Mouse (Mus musculus): ENCODE measurements at regions not wholly inside any gene's neighbourhood (a gene's known extent, or its start where the extent isn't known, plus 50 kb on each side); places are given as distances from the start of the nearest gene placed in this dataset.

DNA sequence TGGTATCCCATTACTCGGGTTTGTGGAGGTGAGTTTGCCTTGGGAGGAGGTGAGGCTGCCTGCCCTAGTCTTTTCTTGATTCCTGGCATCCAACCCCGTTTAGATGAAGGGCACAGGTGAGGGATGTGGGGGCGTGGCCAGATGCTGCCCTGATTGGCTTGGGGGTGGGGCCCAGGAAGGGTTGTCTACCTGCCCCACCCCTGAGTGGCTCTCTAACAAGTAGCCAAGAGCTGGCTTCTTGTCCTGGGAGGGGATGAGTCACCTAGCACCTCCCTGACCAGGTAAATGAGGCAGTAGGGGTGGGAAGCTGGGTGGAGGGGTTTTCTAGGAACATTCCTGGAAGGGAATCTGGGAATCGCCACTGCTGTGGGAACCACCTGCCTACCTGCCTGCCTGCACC, 74.7 kb upstream of the 1600014C23Rik start:
- no peak for DNase-seq (ENCODE audit: low spot score)

DNA sequence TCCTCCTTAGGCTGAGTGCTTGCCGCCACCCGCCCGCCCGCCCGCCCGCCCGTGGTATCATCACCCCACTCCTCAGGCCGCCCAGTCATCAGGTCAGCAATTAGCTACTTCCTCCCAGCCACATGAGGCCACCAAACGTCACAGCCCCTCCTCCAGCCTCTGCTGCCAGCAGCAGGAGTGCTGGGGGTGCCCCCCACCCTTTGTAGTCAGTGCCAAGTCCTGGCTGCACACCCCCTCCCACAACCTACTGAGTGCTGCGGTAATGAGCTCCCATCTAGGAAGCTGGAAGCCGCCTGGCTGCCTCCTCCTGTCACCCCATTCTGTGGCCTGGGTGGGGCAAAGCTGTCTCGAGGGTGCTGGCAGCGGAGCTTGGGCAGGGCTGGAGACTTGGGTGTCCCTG, 73.8 kb upstream of the 1600014C23Rik start:
- 0 out of 2 replicates have a peak overlapping the region, but pooled peaks have one; percentile 17 for H3K9ac ChIP-seq (ENCODE audit: low read length)
- H3K4me1 ChIP-seq (ENCODE audit: control insufficient read depth, insufficient read depth, low read length) = peaks cover 24% of the 10 kb centered on the region
- ATAC-seq (ENCODE audit: insufficient number of reproducible peaks, low FRiP score, low TSS enrichment, low read depth) = 0 out of 2 replicates have a peak, but pooled peaks have one; percentile 46
- H3K9me3 ChIP-seq (ENCODE audit: control insufficient read depth, low read length) = no peaks in the 10 kb centered on the region
- H3K36me3 ChIP-seq (ENCODE audit: control insufficient read depth, insufficient read depth, low read length) = no peaks in the 10 kb centered on the region
- WGBS = 22% methylated on average over 12 of the region's 13 CpGs
- DNase-seq (ENCODE audit: low spot score) = peak; percentile 34
- no peak overlapping the region for H3K4me3 ChIP-seq (ENCODE audit: low read depth, low read length)
- 0 out of 2 replicates have a peak overlapping the region, but pooled peaks have one; percentile 20 for H3K4me2 ChIP-seq (ENCODE audit: low read depth, severe bottlenecking)
- H3K27me3 ChIP-seq (ENCODE audit: control insufficient read depth, insufficient read depth, low read length) = peaks cover 4% of the 10 kb centered on the region; the same call in 1 of the 2 replicates
- no peak overlapping the region; the same call in 1 of the 2 replicates for H3K27ac ChIP-seq (replicated peaks; ENCODE audit: low read depth, low read length)

More for the DNA sequence above, 74.7 kb upstream of the 1600014C23Rik start:
- H3K27me3 ChIP-seq (ENCODE audit: control insufficient read depth, insufficient read depth, low read length) = peaks cover 4% of the 10 kb centered on the region; the same call in 1 of the 2 replicates
- no peak overlapping the region for H3K27ac ChIP-seq (replicated peaks; ENCODE audit: low read depth, low read length)
- H3K4me1 ChIP-seq (ENCODE audit: control insufficient read depth, insufficient read depth, low read length) = peaks cover 27% of the 10 kb centered on the region
- H3K9ac ChIP-seq (ENCODE audit: low read length) = no peak overlapping the region
- no peak for ATAC-seq (ENCODE audit: insufficient number of reproducible peaks, low FRiP score, low TSS enrichment, low read depth)
- WGBS = 60% methylated on average over 4 of the region's 4 CpGs
- no peaks in the 10 kb centered on the region for H3K9me3 ChIP-seq (ENCODE audit: control insufficient read depth, low read length)
- no peak overlapping the region for H3K4me3 ChIP-seq (ENCODE audit: low read depth, low read length)
- H3K36me3 ChIP-seq (ENCODE audit: control insufficient read depth, insufficient read depth, low read length) = no peaks in the 10 kb centered on the region
- H3K4me2 ChIP-seq (ENCODE audit: low read depth, severe bottlenecking) = no peak overlapping the region

DNA sequence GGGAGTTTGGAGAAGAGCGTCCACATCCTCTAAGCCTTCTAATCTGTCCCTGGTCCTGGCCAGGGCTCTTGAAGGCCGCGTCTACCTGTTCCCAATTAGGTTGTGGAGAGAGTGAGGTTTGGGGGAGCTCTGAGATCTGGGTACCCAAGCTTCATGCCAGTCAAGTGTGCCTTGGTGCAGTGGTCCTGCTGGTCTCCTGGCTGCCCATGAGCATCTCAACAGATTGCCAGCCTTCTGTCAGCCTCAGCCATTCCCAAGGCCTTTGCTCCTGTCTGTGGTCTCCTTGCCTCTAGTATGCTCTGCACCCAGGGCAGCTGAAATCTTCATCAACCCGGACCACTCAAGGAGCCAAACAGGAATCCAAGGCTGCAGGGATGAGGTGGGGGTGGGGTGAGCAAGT, 73.2 kb upstream of the 1600014C23Rik start:
- H3K36me3 ChIP-seq (ENCODE audit: control insufficient read depth, insufficient read depth, low read length) = no peaks in the 10 kb centered on the region
- H3K4me2 ChIP-seq (ENCODE audit: low read depth, severe bottlenecking) = no peak overlapping the region
- WGBS = 59% methylated on average over 4 of the region's 4 CpGs
- peaks cover 4% of the 10 kb centered on the region; the same call in 1 of the 2 replicates for H3K27me3 ChIP-seq (ENCODE audit: control insufficient read depth, insufficient read depth, low read length)
- no peak for ATAC-seq (ENCODE audit: insufficient number of reproducible peaks, low FRiP score, low TSS enrichment, low read depth)
- H3K4me1 ChIP-seq (ENCODE audit: control insufficient read depth, insufficient read depth, low read length) = peaks cover 24% of the 10 kb centered on the region
- DNase-seq (ENCODE audit: low spot score) = peak; percentile 40
- no peaks in the 10 kb centered on the region for H3K9me3 ChIP-seq (ENCODE audit: control insufficient read depth, low read length)
- H3K27ac ChIP-seq (replicated peaks; ENCODE audit: low read depth, low read length) = peak overlapping the region; percentile 4; the same call in 1 of the 2 replicates
- no peak overlapping the region for H3K4me3 ChIP-seq (ENCODE audit: low read depth, low read length)
- H3K9ac ChIP-seq (ENCODE audit: low read length) = 0 out of 2 replicates have a peak overlapping the region, but pooled peaks have one; percentile 17

DNA sequence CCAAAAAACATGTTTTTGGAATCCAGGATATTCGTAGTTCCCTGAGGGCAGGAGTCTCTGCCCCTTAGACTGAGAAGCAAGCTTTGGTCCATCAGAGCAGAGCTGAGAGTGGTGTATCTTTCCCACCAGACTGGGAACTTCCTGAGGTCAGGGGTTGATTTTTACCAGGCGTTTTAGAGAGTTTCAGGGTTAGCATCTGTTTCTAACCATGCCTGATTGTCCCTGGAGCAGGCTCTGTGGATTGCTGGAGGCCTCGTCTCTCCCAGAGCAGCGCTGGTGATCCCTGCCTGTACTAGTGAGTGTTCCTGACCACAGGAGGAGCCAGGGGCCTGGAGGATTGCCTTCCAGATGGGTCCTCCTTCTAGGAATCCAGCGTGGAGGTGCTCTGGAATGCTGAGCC, 72.8 kb upstream of the 1600014C23Rik start:
- H3K4me3 ChIP-seq (ENCODE audit: low read depth, low read length) = no peak overlapping the region
- H3K27me3 ChIP-seq (ENCODE audit: control insufficient read depth, insufficient read depth, low read length) = peaks cover 4% of the 10 kb centered on the region; the same call in 1 of the 2 replicates
- H3K36me3 ChIP-seq (ENCODE audit: control insufficient read depth, insufficient read depth, low read length) = no peaks in the 10 kb centered on the region
- no peak overlapping the region; the same call in 1 of the 2 replicates for H3K27ac ChIP-seq (replicated peaks; ENCODE audit: low read depth, low read length)
- peaks cover 24% of the 10 kb centered on the region for H3K4me1 ChIP-seq (ENCODE audit: control insufficient read depth, insufficient read depth, low read length)
- H3K4me2 ChIP-seq (ENCODE audit: low read depth, severe bottlenecking) = no peak overlapping the region
- H3K9ac ChIP-seq (ENCODE audit: low read length) = no peak overlapping the region
- DNase-seq (ENCODE audit: low spot score) (no peak), ATAC-seq (ENCODE audit: insufficient number of reproducible peaks, low FRiP score, low TSS enrichment, low read depth) (no peak)
- 22% methylated on average over 5 of the region's 5 CpGs for WGBS
- no peaks in the 10 kb centered on the region for H3K9me3 ChIP-seq (ENCODE audit: control insufficient read depth, low read length)

DNA sequence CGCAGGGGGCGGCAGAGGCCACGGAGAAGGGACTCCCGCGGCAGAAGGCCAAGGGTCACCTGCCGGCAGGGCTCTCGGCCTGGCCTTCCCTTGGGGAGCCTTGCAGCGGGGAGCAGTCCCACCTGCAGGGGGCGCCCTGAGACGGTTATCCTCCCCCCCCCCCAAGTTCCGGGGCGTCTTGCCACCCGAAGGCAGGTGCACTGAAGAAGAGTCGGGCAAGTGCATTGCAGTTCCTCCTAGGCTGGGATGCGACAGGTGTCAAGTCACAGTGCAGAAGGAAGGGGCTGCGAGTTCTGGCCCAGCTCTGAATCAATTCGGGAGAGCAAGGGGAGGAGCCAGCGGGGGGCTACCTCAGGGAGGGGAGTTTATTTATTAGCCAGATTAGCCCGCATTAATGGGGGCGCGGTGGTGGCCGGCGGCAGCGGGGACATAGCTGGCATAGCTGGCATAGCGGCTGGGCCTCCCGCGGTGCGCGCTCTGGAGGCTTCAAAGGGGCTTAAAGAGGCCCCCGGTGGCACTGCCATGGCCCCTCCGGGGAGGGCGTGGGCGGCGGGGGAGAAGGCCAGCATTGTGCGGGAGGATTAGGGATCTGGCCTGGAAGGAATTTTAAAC, 71.9 kb upstream of the 1600014C23Rik start:
- ATAC-seq (ENCODE audit: insufficient number of reproducible peaks, low FRiP score, low TSS enrichment, low read depth) = no peak
- no peaks in the 10 kb centered on the region for H3K9me3 ChIP-seq (ENCODE audit: control insufficient read depth, low read length)
- peaks cover 4% of the 10 kb centered on the region; the same call in 1 of the 2 replicates for H3K27me3 ChIP-seq (ENCODE audit: control insufficient read depth, insufficient read depth, low read length)
- no peak overlapping the region for H3K27ac ChIP-seq (replicated peaks; ENCODE audit: low read depth, low read length)
- no peak overlapping the region for H3K4me3 ChIP-seq (ENCODE audit: low read depth, low read length)
- H3K36me3 ChIP-seq (ENCODE audit: control insufficient read depth, insufficient read depth, low read length) = no peaks in the 10 kb centered on the region
- DNase-seq (ENCODE audit: low spot score) = peak; percentile 61
- peak overlapping the region; percentile 32 for H3K4me2 ChIP-seq (ENCODE audit: low read depth, severe bottlenecking)
- WGBS = 4% methylated on average over 35 of the region's 35 CpGs
- H3K9ac ChIP-seq (ENCODE audit: low read length) = no peak overlapping the region
- peaks cover 24% of the 10 kb centered on the region for H3K4me1 ChIP-seq (ENCODE audit: control insufficient read depth, insufficient read depth, low read length)

DNA sequence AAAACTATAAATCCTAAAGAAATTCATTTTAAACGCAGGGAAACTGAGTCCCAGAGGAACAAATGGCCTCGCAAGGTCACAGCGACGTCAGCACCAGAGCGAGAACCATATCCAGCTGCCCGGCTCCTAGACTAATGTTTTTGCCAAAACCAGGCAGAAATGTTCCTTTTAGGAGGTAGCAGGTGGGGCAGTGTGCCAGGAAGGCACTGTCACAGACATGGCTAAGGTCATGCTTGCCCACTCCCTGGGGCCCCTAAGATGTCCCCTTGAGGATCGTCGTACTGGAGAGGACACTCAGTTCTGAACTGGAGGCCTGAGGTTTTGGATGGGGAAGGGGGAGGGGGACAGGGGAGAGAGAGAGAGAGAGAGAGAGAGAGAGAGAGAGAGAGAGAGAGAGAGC, 69.7 kb upstream of the 1600014C23Rik start:
- Histone ChIP-seq H3K27me3 (ENCODE audit: control insufficient read depth, insufficient read depth, low read length) (peaks cover 4% of the 10 kb centered on the region; the same call in 1 of the 2 replicates), H3K27ac (replicated peaks; ENCODE audit: low read depth, low read length) (no peak overlapping the region), H3K9ac (ENCODE audit: low read length) (no peak overlapping the region), H3K4me3 (ENCODE audit: low read depth, low read length) (no peak overlapping the region), H3K9me3 (ENCODE audit: control insufficient read depth, low read length) (no peaks in the 10 kb centered on the region; the same call in 1 of the 2 replicates), H3K4me2 (ENCODE audit: low read depth, severe bottlenecking) (no peak overlapping the region), H3K36me3 (ENCODE audit: control insufficient read depth, insufficient read depth, low read length) (no peaks in the 10 kb centered on the region), H3K4me1 (ENCODE audit: control insufficient read depth, insufficient read depth, low read length) (peaks cover 24% of the 10 kb centered on the region)
- WGBS = 92% methylated on average over 8 of the region's 8 CpGs
- DNase-seq (ENCODE audit: low spot score) (no peak), ATAC-seq (ENCODE audit: insufficient number of reproducible peaks, low FRiP score, low TSS enrichment, low read depth) (no peak)

DNA sequence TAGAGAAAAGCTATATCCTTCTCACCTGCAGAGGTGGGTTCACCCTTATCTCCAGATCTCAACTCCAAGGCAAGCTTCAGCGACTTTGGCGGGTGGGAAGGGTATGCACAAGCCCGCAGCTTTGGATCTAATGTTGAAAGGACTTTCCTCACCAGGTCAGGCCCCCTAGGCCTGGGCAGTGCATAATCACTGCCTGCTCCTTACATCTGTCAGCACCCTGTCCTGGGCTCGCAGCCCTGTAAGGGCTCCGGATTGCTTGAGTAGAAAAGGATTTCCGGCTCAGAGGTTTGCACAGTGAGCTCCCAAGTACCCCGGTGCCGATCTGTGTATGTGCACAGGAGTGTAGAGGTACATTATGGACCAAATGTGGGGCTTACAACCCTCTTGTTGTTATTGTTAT, 68.8 kb upstream of the 1600014C23Rik start:
- ATAC-seq (ENCODE audit: insufficient number of reproducible peaks, low FRiP score, low TSS enrichment, low read depth) (no peak), DNase-seq (ENCODE audit: low spot score) (no peak)
- Histone ChIP-seq H3K4me3 (ENCODE audit: low read depth, low read length) (no peak overlapping the region), H3K4me2 (ENCODE audit: low read depth, severe bottlenecking) (no peak overlapping the region), H3K27me3 (ENCODE audit: control insufficient read depth, insufficient read depth, low read length) (peaks cover 4% of the 10 kb centered on the region; the same call in 1 of the 2 replicates), H3K9ac (ENCODE audit: low read length) (no peak overlapping the region), H3K4me1 (ENCODE audit: control insufficient read depth, insufficient read depth, low read length) (peaks cover 19% of the 10 kb centered on the region), H3K36me3 (ENCODE audit: control insufficient read depth, insufficient read depth, low read length) (no peaks in the 10 kb centered on the region), H3K9me3 (ENCODE audit: control insufficient read depth, low read length) (no peaks in the 10 kb centered on the region; the same call in 1 of the 2 replicates), H3K27ac (replicated peaks; ENCODE audit: low read depth, low read length) (no peak overlapping the region)
- 79% methylated on average over 8 of the region's 8 CpGs for WGBS

DNA sequence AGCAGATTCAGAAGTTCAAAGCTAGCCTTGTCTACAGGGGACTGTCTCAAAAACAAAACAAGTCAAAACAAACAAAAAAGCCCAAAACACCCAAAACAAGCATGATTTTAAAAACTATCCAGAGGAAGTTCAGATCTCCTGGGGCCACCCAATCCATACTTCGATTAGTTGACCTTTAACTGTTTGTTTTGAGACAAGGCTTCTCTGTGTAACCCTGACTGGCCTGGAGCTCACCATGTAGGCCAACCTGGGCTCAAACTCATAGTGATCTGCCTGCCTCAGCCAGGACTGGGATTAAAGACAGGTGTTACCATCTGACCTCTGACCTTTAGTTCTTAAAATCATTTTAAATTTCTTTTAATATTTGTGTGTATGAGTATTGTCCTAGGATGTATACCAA, 66.1 kb upstream of the 1600014C23Rik start:
- ATAC-seq (ENCODE audit: insufficient number of reproducible peaks, low FRiP score, low TSS enrichment, low read depth) = no peak

More for the DNA sequence above, 66.1 kb upstream of the 1600014C23Rik start:
- DNase-seq (ENCODE audit: low spot score) = no peak
- H3K36me3 ChIP-seq (ENCODE audit: control insufficient read depth, insufficient read depth, low read length) = no peaks in the 10 kb centered on the region
- H3K4me1 ChIP-seq (ENCODE audit: control insufficient read depth, insufficient read depth, low read length) = no peaks in the 10 kb centered on the region
- H3K27me3 ChIP-seq (ENCODE audit: control insufficient read depth, insufficient read depth, low read length) = peaks cover 4% of the 10 kb centered on the region; the same call in 1 of the 2 replicates
- H3K4me2 ChIP-seq (ENCODE audit: low read depth, severe bottlenecking) = no peak overlapping the region
- H3K9me3 ChIP-seq (ENCODE audit: control insufficient read depth, low read length) = no peaks in the 10 kb centered on the region; the same call in 1 of the 2 replicates
- no peak overlapping the region for H3K9ac ChIP-seq (ENCODE audit: low read length)
- WGBS = 90% methylated on average over 1 of the region's 1 CpGs
- no peak overlapping the region for H3K4me3 ChIP-seq (ENCODE audit: low read depth, low read length)
- H3K27ac ChIP-seq (replicated peaks; ENCODE audit: low read depth, low read length) = no peak overlapping the region

Data from limb, embryonic 11.5 days (tissue).